Mouse (Mus musculus): ENCODE data around the gene Tmem100.

GRCm38 (mm10) chr11:89984436-89984835 lies 45.7 kb upstream of the Tmem100 start:
- TF ChIP-seq POLR2A (IDR thresholded peaks at IDR 0.05; ENCODE audit: borderline replicate concordance, extremely low read depth, low read depth, low read length) (no peak), CTCF (IDR thresholded peaks at IDR 0.05; ENCODE audit: insufficient read depth, low read length) (no peak)

Measured in lung, adult 2 months (tissue).